Mouse (Mus musculus): Measurements from ENCODE around the gene Dhcr7. TPM values are rescaled to one million over a fixed set of nuclear protein-coding genes. Genes with fewer than 3 reads are reported as not detected.
A peak's percentile ranks its signal among the peaks of the same experiment; 100 is the strongest.

Gene Dhcr7
- 246 and 256 TPM in 2 replicates for polyA plus RNA-seq (2012; rRNA removed)

DNA sequence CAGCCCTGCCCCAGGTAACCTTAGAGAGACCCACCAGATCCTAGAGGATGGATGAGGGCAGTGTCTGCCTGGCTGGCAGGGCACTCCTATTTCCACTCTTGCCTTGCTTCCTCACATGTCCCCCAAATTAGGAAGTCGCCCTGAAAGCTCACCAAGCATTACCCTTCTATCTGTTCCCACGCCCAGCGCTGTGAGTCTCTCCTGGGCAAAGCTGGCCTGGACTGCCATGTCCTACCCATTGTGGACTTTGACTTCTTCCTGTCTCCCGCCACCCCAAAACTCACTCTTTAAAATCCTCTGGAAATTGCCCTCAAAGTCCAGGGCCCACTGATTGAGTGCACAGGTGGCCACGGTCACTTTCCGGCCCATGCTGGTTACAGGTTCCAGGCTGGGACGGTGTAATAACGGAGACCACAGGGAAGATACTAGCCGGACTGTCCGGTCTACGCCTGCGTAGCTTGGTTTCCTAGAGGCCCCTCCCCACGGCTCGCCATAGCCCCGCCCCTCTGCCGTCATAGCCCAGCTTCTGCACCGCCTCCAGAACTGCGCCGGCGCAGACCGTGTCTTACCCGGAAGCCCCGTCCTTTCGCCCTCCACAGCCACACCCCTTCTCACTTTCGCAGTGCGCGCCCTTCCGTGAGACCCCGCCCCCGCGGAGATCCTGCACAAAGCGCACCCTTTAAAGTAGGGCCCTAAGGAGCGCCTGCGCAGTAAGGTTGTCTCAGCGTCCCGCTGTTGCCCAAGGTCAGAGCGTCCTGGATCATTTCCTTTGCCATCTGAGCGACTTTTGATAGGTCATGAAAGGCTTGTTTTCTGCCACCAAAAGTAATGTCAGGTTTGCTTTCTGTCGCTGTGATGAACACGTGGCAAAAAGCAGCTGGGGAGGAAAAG lies at the start of gene Dhcr7, which contains the start of gene Nadsyn1:
TSS of gene Dhcr7 (plus strand) at position 771 of the 891 bp plus-strand sequence.
TSS of gene Nadsyn1 (minus strand) at position 475 of the 891 bp plus-strand sequence.
- H3K4me1 ChIP-seq (replicated peaks; ENCODE audit: control insufficient read depth, insufficient read depth, low read length): peaks cover 11% of the 10 kb centered on the region
- H3K4me3 ChIP-seq (ENCODE audit: control insufficient read depth, insufficient read depth, low read length): peak within 1 kb of the TSS; percentile 71
- H3K36me3 ChIP-seq (ENCODE audit: control insufficient read depth, insufficient read depth, low read length): no peaks in the 10 kb centered on the region; the same call in 1 of the 2 replicates
- peak; percentile 99 for DNase-seq
- no peaks in the 10 kb centered on the region for H3K27me3 ChIP-seq (ENCODE audit: control insufficient read depth, insufficient read depth, low read length)
- WGBS: under 1% methylated on average over 40 of the region's 40 CpGs
- TF ChIP-seq CTCF (IDR thresholded peaks at IDR 0.05; ENCODE audit: borderline replicate concordance, control insufficient read depth, extremely low read depth, insufficient read depth, low read length, poor library complexity) (peak; percentile 29; the same call in 1 of the 2 replicates), POLR2A (IDR thresholded peaks at IDR 0.05; ENCODE audit: control insufficient read depth, extremely low read depth, insufficient read depth, low read length, poor library complexity) (peak; percentile 58)
- H3K27ac ChIP-seq (ENCODE audit: control insufficient read depth, insufficient read depth, low read length): peak within 1 kb of the TSS; percentile 54

DNA sequence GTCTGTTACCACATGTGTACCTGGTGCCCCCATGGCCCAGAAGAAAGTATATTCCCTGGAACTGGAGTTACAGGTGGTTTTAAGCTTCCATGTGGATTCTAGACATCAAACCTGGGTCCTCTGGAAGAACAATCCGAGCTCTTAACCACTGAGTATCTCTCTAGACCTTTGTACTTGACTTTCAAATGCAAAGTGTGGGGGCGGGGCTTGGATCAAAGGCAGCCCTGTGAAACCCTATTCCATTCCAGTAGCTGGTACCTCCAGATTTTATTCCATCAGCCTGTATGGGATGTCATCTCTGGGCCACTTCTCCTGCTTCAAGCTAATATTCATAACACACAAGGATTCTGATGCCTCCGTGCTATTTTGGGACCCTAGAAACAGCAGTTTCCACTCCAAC lies 46.8 kb upstream of the Dhcr7 start:
- TF ChIP-seq POLR2A (IDR thresholded peaks at IDR 0.05; ENCODE audit: control insufficient read depth, extremely low read depth, insufficient read depth, low read length, poor library complexity) (no peak), CTCF (IDR thresholded peaks at IDR 0.05; ENCODE audit: borderline replicate concordance, control insufficient read depth, extremely low read depth, insufficient read depth, low read length, poor library complexity) (no peak)
- no peaks in the 10 kb centered on the region for H3K27me3 ChIP-seq (ENCODE audit: control insufficient read depth, insufficient read depth, low read length)
- H3K36me3 ChIP-seq (ENCODE audit: control insufficient read depth, insufficient read depth, low read length): no peaks in the 10 kb centered on the region
- DNase-seq: no peak
- H3K27ac ChIP-seq (ENCODE audit: control insufficient read depth, insufficient read depth, low read length): no peak overlapping the region
- H3K4me3 ChIP-seq (ENCODE audit: control insufficient read depth, insufficient read depth, low read length): no peak overlapping the region
- H3K4me1 ChIP-seq (replicated peaks; ENCODE audit: control insufficient read depth, insufficient read depth, low read length): no peaks in the 10 kb centered on the region
- WGBS: 64% methylated on average over 3 of the region's 3 CpGs

DNA sequence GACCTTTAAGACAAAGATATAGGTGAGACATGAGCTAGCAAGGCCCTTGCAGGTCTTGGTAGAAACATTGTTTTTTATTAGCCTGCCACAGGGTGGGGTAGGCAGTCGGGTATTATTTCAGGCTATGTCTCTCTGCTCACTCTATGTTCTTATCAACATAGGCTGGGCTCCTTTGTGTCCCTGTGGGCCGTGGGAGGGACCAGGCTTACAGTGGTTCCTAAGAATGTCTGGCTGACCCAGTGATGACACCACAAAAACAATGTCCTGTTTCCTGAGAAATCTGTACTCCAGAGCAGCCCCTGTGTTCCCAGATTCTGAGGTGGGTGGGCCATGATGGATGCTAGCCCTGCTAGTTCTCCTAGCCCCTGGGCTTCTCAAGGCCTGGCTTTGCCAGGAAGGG lies 45.6 kb upstream of the Dhcr7 start:
- 69% methylated on average over 2 of the region's 2 CpGs for WGBS
- TF ChIP-seq POLR2A (IDR thresholded peaks at IDR 0.05; ENCODE audit: control insufficient read depth, extremely low read depth, insufficient read depth, low read length, poor library complexity) (no peak), CTCF (IDR thresholded peaks at IDR 0.05; ENCODE audit: borderline replicate concordance, control insufficient read depth, extremely low read depth, insufficient read depth, low read length, poor library complexity) (no peak)
- Histone ChIP-seq H3K4me3 (ENCODE audit: control insufficient read depth, insufficient read depth, low read length) (no peak overlapping the region), H3K36me3 (ENCODE audit: control insufficient read depth, insufficient read depth, low read length) (no peaks in the 10 kb centered on the region), H3K4me1 (replicated peaks; ENCODE audit: control insufficient read depth, insufficient read depth, low read length) (peaks cover 3% of the 10 kb centered on the region), H3K27me3 (ENCODE audit: control insufficient read depth, insufficient read depth, low read length) (no peaks in the 10 kb centered on the region), H3K27ac (ENCODE audit: control insufficient read depth, insufficient read depth, low read length) (no peak overlapping the region)
- no peak for DNase-seq

GRCm38 (mm10) chr7:143783378-143783995 lies 39.5 kb upstream of the Dhcr7 start:
- Histone ChIP-seq H3K4me3 (ENCODE audit: control insufficient read depth, insufficient read depth, low read length) (peak overlapping the region; percentile 65), H3K4me1 (replicated peaks; ENCODE audit: control insufficient read depth, insufficient read depth, low read length) (peaks cover 45% of the 10 kb centered on the region), H3K27me3 (ENCODE audit: control insufficient read depth, insufficient read depth, low read length) (no peaks in the 10 kb centered on the region), H3K27ac (ENCODE audit: control insufficient read depth, insufficient read depth, low read length) (no peak overlapping the region), H3K36me3 (ENCODE audit: control insufficient read depth, insufficient read depth, low read length) (no peaks in the 10 kb centered on the region)
- 0 out of 2 replicates have a peak, but pooled peaks have one; percentile 10 for TF ChIP-seq POLR2A (IDR thresholded peaks at IDR 0.05; ENCODE audit: control insufficient read depth, extremely low read depth, insufficient read depth, low read length, poor library complexity)
- no peak for TF ChIP-seq CTCF (IDR thresholded peaks at IDR 0.05; ENCODE audit: borderline replicate concordance, control insufficient read depth, extremely low read depth, insufficient read depth, low read length, poor library complexity)
- no peak for DNase-seq
- 28% methylated on average over 6 of the region's 6 CpGs for WGBS

DNA sequence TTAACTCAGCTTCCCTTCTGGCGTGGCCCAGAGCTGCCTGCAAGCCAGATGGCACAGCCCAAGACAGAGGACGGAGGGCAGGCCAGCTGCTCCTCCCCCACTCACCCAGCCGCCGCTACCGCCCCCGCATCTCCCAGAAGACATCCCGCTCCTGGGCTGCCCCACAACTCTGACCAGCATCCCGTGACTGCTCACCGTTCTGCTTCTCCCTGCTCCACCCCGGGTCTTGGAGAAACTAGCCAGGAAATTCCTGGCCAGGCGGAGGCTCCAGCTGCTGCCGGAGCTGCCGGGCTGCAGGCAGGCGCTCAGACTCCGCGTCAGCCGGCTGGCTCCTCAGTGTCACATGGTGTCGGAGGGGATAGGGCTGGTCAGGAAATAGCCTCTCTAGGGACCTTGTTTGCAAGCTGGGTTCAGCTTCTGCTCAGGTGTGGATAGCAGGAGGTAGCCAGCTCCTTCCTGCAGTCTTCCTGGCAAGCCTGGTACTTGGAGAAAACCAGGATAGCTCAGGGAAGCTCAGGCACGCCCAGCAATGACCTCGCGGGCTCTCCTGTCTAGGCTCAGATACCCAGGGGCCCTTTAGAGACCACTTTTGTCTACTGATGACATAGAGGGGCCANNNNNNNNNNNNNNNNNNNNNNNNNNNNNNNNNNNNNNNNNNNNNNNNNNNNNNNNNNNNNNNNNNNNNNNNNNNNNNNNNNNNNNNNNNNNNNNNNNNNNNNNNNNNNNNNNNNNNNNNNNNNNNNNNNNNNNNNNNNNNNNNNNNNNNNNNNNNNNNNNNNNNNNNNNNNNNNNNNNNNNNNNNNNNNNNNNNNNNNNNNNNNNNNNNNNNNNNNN lies 38.7 kb upstream of the Dhcr7 start, which contains the start of gene Mrgpre:
TSS of gene Mrgpre (minus strand) at position 505 of the 834 bp plus-strand sequence.
- WGBS: 10% methylated on average over 21 of the region's 21 CpGs
- H3K36me3 ChIP-seq (ENCODE audit: control insufficient read depth, insufficient read depth, low read length): no peaks in the 10 kb centered on the region
- H3K27ac ChIP-seq (ENCODE audit: control insufficient read depth, insufficient read depth, low read length): peak within 1 kb of the TSS; percentile 88
- DNase-seq: peak; percentile 67
- peaks cover 45% of the 10 kb centered on the region for H3K4me1 ChIP-seq (replicated peaks; ENCODE audit: control insufficient read depth, insufficient read depth, low read length)
- peak within 1 kb of the TSS; percentile 65 for H3K4me3 ChIP-seq (ENCODE audit: control insufficient read depth, insufficient read depth, low read length)
- no peak for TF ChIP-seq CTCF (IDR thresholded peaks at IDR 0.05; ENCODE audit: borderline replicate concordance, control insufficient read depth, extremely low read depth, insufficient read depth, low read length, poor library complexity)
- TF ChIP-seq POLR2A (IDR thresholded peaks at IDR 0.05; ENCODE audit: control insufficient read depth, extremely low read depth, insufficient read depth, low read length, poor library complexity): no peak
- no peaks in the 10 kb centered on the region for H3K27me3 ChIP-seq (ENCODE audit: control insufficient read depth, insufficient read depth, low read length)
